Mouse (Mus musculus): ENCODE data around the gene Zfp941. TPM values are rescaled to one million over a fixed set of nuclear protein-coding genes. Genes with fewer than 3 reads are reported as not detected.
"Not testable (repeated sequence)": the region's sequence is repeated elsewhere in the genome, so short reads cannot be mapped to it uniquely, and the experiment has no call there.

Zfp941 gene
- total RNA-seq, 2 experiments from 2014 or later = 8.0 to 11.2 TPM

GRCm38 (mm10) chr7:140787406-140788052, 34.4 kb downstream of the Zfp941 start, which contains the start of gene Syce1:
Syce1 (minus strand) TSS chr7:140787852.
- no peak for DNase-seq (ENCODE audit: low spot score in 2 of 2)

DNA sequence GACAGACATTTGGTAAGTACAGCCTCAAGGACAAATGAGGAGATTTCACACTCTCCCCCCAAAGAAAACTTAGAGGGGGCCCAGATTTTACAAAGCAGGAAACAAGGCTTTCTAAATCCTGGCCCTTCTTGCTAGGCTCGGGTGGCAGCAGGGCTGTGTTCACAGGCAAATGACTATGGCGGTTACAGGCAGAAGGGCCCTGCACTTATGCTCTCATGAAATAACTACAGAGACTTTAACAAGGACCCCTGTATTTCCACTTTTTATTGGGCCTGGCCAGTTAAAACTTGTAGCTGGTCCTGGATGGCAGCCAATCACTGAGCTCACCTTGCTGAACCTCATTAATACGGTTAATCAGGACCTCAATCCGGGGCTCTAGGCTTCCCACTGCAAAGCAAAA, 41.4 kb downstream of the Zfp941 start:
- DNase-seq (ENCODE audit: low spot score in 2 of 2) = no peak

- DNase-seq (ENCODE audit: low spot score in 2 of 2) = no peak
Measured at GRCm38 (mm10) chr7:140765888-140766739, 55.9 kb downstream of the Zfp941 start.

- DNase-seq (ENCODE audit: low spot score in 2 of 2) = not testable (repeated sequence)
Measured at GRCm38 (mm10) chr7:140765391-140765790, 56.6 kb downstream of the Zfp941 start.

DNA sequence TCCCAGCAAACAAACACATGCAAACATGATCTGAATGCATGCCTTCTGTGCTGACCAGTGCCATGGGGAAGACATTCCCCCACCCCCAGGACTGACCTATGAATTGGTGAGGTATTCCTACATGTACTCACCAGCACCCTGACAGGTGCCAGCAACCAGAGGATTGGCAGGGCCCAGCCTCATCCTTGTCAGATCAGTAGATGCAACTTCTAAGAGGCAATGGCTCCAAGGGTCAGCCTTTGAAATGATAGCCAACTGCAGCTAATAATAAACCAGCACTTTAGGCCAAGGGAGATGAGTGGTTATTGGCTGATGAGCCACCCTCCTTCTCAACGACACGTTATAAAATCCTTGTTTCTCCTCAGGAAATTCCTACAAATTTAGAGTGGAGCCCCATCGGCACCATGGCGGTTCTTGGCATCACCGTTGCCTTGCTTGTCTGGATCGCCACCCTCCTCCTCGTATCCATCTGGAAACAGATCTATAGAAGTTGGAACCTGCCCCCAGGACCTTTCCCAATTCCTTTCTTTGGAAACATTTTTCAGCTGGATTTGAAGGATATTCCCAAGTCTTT, 58.4 kb downstream of the Zfp941 start, which contains the start of gene Cyp2e1:
Gene Cyp2e1 (plus strand): TSS at position 293 of the 574 bp plus-strand sequence.
- DNase-seq (ENCODE audit: low spot score in 2 of 2) = no peak

- no peak for DNase-seq (ENCODE audit: low spot score in 2 of 2)
Measured at GRCm38 (mm10) chr7:140760647-140761046, 61.3 kb downstream of the Zfp941 start.

Other genes with a start within 250 kb of the Zfp941 start
- gene Olfr46, start 220.9 kb downstream of the Zfp941 start, total RNA-seq (2021) = under 1 TPM; 0.09 to 0.14 TPM
- gene Olfr61, start 193.2 kb downstream of the Zfp941 start, total RNA-seq (2021) = not detected
- gene Olfr53, start 175.7 kb downstream of the Zfp941 start, total RNA-seq (2021) = not detected
- gene Olfr539, start 162.2 kb downstream of the Zfp941 start, total RNA-seq (2021) = under 1 TPM; 0.14 to 0.74 TPM
- gene Olfr45, start 140.2 kb downstream of the Zfp941 start, total RNA-seq (2021) = under 1 TPM; 0.05 to 0.17 TPM
- not detected for gene Olfr541, start 124.9 kb downstream of the Zfp941 start, total RNA-seq (2021)
- gene Cyp2e1, start 58.4 kb downstream of the Zfp941 start, total RNA-seq (2021) = not detected
- gene Syce1, start 34.3 kb downstream of the Zfp941 start, total RNA-seq (2021) = not detected
- 1 to 10 TPM in 1 of 2 experiments, not detected in 1; 1.0 TPM for gene Urah, start 12.8 kb upstream of the Zfp941 start, total RNA-seq (2021)
- gene Scgb1c1, start 23.4 kb upstream of the Zfp941 start, total RNA-seq (2021) = not detected
- gene Odf3, start 25.6 kb upstream of the Zfp941 start, total RNA-seq (2021) = not detected
- gene Gm45785, start 34.2 kb upstream of the Zfp941 start, total RNA-seq (2021) = 1 to 10 TPM in 1 of 2 experiments, not detected in 1; 1.6 TPM
- gene Ric8a, start 34.8 kb upstream of the Zfp941 start, total RNA-seq (2021) = 10 to 100 TPM; 88.2 to 90.6 TPM
- 10 to 100 TPM; 28.4 to 29.5 TPM for gene Bet1l, start 35.4 kb upstream of the Zfp941 start, total RNA-seq (2021)
- gene Psmd13, start 59.8 kb upstream of the Zfp941 start, total RNA-seq (2021) = 100 to 1,000 TPM; 131 to 135 TPM
- 10 to 100 TPM; 60.2 to 65.6 TPM for gene Sirt3, start 60.1 kb upstream of the Zfp941 start, total RNA-seq (2021)
- 1 to 10 TPM; 1.4 to 1.5 TPM for gene Cox8b, start 78.3 kb upstream of the Zfp941 start, total RNA-seq (2021)
- gene Nlrp6, start 98.7 kb upstream of the Zfp941 start, total RNA-seq (2021) = under 1 TPM; 0.35 to 0.55 TPM
- gene Pgghg, start 119.2 kb upstream of the Zfp941 start, total RNA-seq (2021) = 1 to 10 TPM; 4.1 to 5.1 TPM
- not detected for gene Ifitm5, start 128.1 kb upstream of the Zfp941 start, total RNA-seq (2021)
- not detected for gene Gm45717, start 133.8 kb upstream of the Zfp941 start, total RNA-seq (2021)
- 10 to 100 TPM; 15.1 to 20.8 TPM for gene Ifitm2, start 133.8 kb upstream of the Zfp941 start, total RNA-seq (2021)
- 1 to 10 TPM; 3.3 to 6.3 TPM for gene Ifitm1, start 145.0 kb upstream of the Zfp941 start, total RNA-seq (2021)
- gene Ifitm3, start 188.6 kb upstream of the Zfp941 start, total RNA-seq (2021) = 10 to 100 TPM in 1 of 2 experiments, 1 to 10 TPM in 1; 6.9 to 13.0 TPM
- not detected for gene Ifitm6, start 195.7 kb upstream of the Zfp941 start, total RNA-seq (2021)
- not detected for gene Gm17387, start 207.0 kb upstream of the Zfp941 start, total RNA-seq (2021)
- 10 to 100 TPM; 90.0 to 97.9 TPM for gene B4galnt4, start 238.9 kb upstream of the Zfp941 start, total RNA-seq (2021)

Data from layer of hippocampus, postnatal 14 days (tissue).